Mouse (Mus musculus): ENCODE results near the gene Ip6k3. TPM values are rescaled to one million over a fixed set of nuclear protein-coding genes. Genes with fewer than 3 reads are reported as not detected.

The Ip6k3 gene
- polyA plus RNA-seq, 1 experiment from 2014 or later, result not detected

DNA sequence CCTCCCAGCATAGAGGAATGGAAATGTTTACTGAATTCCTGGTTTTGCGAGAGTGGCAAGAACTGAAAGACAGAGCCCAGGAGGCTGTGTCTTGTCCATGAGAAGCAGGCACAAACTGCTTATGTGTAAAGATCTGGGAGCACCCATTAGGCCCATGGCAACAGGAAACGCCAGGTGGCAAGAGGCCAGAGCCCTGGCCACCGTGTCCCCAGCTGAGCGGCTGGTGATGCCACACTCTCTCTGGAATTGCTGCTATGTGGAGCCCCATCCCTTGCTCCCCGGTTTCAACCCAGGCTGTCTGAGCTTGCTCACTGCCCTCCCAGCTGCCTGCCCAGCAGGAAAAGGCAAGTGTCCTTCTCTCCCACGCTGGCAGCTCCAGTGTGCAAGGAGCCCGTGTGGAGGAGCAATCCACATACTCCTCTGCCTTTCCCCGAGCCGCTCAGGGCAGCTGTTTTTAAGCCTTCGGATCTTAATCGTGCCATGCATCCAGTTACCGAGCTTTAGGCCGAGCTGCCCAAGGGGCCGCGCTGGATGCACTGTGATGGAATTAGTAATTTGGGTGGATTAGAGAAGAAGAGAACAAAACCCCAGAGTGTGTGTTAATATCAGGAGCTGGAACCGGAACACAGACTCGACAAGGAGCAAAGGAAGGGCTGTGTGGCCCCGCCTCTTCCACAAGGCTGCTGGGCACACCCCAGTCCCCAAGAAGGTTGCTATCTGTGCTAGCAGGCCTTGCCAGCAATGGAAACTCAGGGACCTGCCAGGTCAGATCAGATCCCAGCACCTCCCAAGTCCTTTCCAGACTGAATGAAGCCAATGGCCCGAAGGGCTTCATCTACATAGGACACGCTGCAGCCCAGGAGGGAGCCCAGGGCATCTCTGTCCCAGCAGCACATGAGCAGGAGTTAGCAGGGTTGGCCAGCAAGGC is 26.9 kb upstream of the Ip6k3 start:
- Histone ChIP-seq H3K27me3 (ENCODE audit: low read depth, poor library complexity, severe bottlenecking) (no peaks in the 10 kb centered on the region), H3K4me3 (no peak overlapping the region), H3K4me1 (peaks cover 52% of the 10 kb centered on the region), H3K36me3 (peaks cover 99% of the 10 kb centered on the region), H3K27ac (0 out of 2 replicates have a peak overlapping the region, but pooled peaks have one; percentile 47), H3K9me3 (replicated peaks) (no peaks in the 10 kb centered on the region)
- DNase-seq (ENCODE audit: low spot score), result no peak
- WGBS, result 81% methylated on average over 20 of the region's 20 CpGs

GRCm38 (mm10) chr17:27191804-27192203 is 24.2 kb upstream of the Ip6k3 start:
- Histone ChIP-seq H3K4me1 (peaks cover 56% of the 10 kb centered on the region), H3K9me3 (replicated peaks) (no peaks in the 10 kb centered on the region), H3K27me3 (ENCODE audit: low read depth, poor library complexity, severe bottlenecking) (no peaks in the 10 kb centered on the region), H3K36me3 (peaks cover 77% of the 10 kb centered on the region), H3K27ac (no peak overlapping the region), H3K4me3 (no peak overlapping the region)
- 90% methylated on average over 5 of the region's 5 CpGs for WGBS
- DNase-seq (ENCODE audit: low spot score), result no peak

DNA sequence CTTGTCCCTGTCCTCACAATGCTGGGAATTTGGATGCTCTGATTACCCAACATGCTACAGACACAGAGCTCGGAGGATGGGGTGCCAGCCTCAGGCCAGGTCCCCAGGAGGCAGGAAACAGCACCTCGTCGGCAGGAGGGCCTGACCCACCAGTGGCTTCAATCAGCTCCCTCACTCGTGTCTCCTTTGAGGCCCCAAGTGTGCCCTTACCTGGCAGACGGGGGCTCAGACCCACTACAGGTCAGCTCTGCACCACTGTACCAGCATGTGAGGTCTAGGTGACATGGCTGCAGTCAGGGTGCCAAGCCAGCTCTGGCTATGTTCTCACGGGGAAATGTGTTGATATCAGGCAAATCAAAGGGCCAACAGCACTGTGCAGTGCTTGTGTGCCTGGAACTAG is 23.6 kb upstream of the Ip6k3 start:
- peaks cover 50% of the 10 kb centered on the region for H3K4me1 ChIP-seq
- H3K9me3 ChIP-seq (replicated peaks), result no peaks in the 10 kb centered on the region
- H3K27me3 ChIP-seq (ENCODE audit: low read depth, poor library complexity, severe bottlenecking), result no peaks in the 10 kb centered on the region
- H3K36me3 ChIP-seq, result peaks cover 71% of the 10 kb centered on the region
- H3K4me3 ChIP-seq, result no peak overlapping the region
- WGBS, result 86% methylated on average over 6 of the region's 6 CpGs
- no peak overlapping the region for H3K27ac ChIP-seq
- DNase-seq (ENCODE audit: low spot score), result no peak

GRCm38 (mm10) chr17:27189640-27190216 is 22.1 kb upstream of the Ip6k3 start:
- peak; percentile 82 for DNase-seq (ENCODE audit: low spot score)
- H3K36me3 ChIP-seq, result peaks cover 56% of the 10 kb centered on the region
- WGBS, result 32% methylated on average over 10 of the region's 10 CpGs

GRCm38 (mm10) chr17:27188883-27189282 is 21.3 kb upstream of the Ip6k3 start:
- Histone ChIP-seq H3K36me3 (peaks cover 48% of the 10 kb centered on the region), H3K27me3 (ENCODE audit: low read depth, poor library complexity, severe bottlenecking) (no peaks in the 10 kb centered on the region), H3K9me3 (replicated peaks) (no peaks in the 10 kb centered on the region), H3K27ac (no peak overlapping the region), H3K4me1 (peaks cover 30% of the 10 kb centered on the region), H3K4me3 (no peak overlapping the region)
- no peak for DNase-seq (ENCODE audit: low spot score)
- WGBS, result 85% methylated on average over 9 of the region's 9 CpGs

More at GRCm38 (mm10) chr17:27189640-27190216, 22.1 kb upstream of the Ip6k3 start:
- H3K4me3 ChIP-seq, result no peak overlapping the region
- H3K9me3 ChIP-seq (replicated peaks), result no peaks in the 10 kb centered on the region
- H3K4me1 ChIP-seq, result peaks cover 35% of the 10 kb centered on the region
- no peaks in the 10 kb centered on the region for H3K27me3 ChIP-seq (ENCODE audit: low read depth, poor library complexity, severe bottlenecking)
- peak overlapping the region; percentile 22 for H3K27ac ChIP-seq

DNA sequence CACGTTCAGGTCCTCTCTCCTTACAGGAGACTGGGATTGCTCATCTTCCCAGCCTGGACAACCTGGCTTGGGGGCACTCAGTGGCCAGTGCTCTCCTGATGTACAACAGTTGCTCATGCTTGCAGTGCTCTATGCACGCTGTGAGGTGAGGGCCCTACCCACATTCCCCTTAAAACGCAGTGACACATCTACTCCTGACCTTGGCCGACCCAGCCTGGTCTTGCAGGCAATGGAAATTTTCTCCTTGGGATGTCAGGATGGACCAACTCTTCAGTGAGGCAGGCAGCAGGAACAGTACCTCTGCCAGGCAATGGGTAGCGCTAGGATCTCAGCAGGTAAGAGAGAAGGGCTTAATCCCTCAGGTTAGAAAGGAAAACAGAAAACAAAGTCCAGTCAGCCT is 19.5 kb upstream of the Ip6k3 start:
- Histone ChIP-seq H3K27me3 (ENCODE audit: low read depth, poor library complexity, severe bottlenecking) (peaks cover 4% of the 10 kb centered on the region; the same call in 1 of the 2 replicates), H3K9me3 (replicated peaks) (no peaks in the 10 kb centered on the region), H3K4me1 (peaks cover 30% of the 10 kb centered on the region), H3K36me3 (peaks cover 29% of the 10 kb centered on the region), H3K4me3 (no peak overlapping the region), H3K27ac (no peak overlapping the region)
- 64% methylated on average over 5 of the region's 5 CpGs for WGBS
- no peak for DNase-seq (ENCODE audit: low spot score)

DNA sequence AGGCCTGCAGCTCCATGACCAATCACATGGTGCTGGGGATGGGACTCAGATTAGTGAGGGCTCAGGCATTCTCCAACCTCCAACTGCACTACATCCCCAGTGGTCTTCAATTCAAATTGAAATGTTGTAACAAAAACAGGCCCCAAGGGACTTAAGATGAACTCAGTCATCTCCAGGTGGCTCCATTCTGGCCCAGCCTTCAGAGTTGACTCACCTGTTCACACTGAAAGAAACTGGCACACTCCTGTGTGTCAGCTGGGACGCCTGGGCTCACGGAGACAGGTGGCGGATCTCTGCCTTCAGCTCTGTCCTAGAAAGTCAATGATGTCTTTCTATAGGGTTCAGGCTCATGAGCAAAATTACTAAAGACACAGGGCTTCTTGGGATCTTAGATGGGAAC is 18.5 kb upstream of the Ip6k3 start:
- WGBS, result 87% methylated on average over 3 of the region's 3 CpGs
- peaks cover 20% of the 10 kb centered on the region for H3K36me3 ChIP-seq
- H3K4me3 ChIP-seq, result no peak overlapping the region
- H3K27me3 ChIP-seq (ENCODE audit: low read depth, poor library complexity, severe bottlenecking), result peaks cover 4% of the 10 kb centered on the region; the same call in 1 of the 2 replicates
- H3K27ac ChIP-seq, result no peak overlapping the region
- peaks cover 30% of the 10 kb centered on the region for H3K4me1 ChIP-seq
- no peak for DNase-seq (ENCODE audit: low spot score)
- H3K9me3 ChIP-seq (replicated peaks), result no peaks in the 10 kb centered on the region

DNA sequence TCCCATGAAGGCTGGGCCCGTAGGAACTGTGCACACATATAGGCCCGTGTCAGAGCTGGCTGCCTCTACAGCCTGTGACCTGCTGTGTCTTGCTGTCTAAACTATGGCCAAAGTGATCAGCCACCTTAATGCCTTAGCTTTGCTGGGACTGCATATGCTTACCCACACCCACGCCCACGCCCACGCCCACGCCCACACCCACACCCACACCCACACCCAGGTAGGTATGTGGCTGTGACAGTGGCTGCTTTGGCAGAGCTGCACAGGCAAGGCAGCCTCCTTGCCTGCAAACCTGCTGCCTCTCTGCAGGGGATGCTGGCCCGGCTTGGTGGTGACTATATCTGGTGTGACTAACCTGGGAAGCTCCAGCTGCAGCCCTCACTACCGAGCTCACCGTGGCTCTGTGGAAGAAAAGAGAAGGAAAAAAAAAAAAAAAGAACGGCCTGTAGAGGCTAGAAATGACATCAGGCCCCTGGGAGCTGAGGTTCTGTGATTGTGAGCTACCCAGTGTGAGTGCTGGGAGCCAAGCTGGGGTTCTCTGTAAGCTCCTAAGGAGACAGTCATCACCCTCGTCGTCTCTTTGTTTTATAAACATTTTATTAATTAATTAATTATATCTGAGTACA is 16.2 kb upstream of the Ip6k3 start:
- Histone ChIP-seq H3K27me3 (ENCODE audit: low read depth, poor library complexity, severe bottlenecking) (peaks cover 4% of the 10 kb centered on the region; the same call in 1 of the 2 replicates), H3K4me3 (no peak overlapping the region), H3K9me3 (replicated peaks) (no peaks in the 10 kb centered on the region), H3K4me1 (peaks cover 27% of the 10 kb centered on the region), H3K27ac (no peak overlapping the region), H3K36me3 (no peaks in the 10 kb centered on the region)
- no peak for DNase-seq (ENCODE audit: low spot score)
- 88% methylated on average over 12 of the region's 12 CpGs for WGBS

GRCm38 (mm10) chr17:27182401-27182800 is 14.8 kb upstream of the Ip6k3 start:
- 79% methylated on average over 5 of the region's 5 CpGs for WGBS
- peaks cover 19% of the 10 kb centered on the region for H3K4me1 ChIP-seq
- no peak overlapping the region for H3K4me3 ChIP-seq
- DNase-seq (ENCODE audit: low spot score), result no peak
- H3K9me3 ChIP-seq (replicated peaks), result no peaks in the 10 kb centered on the region
- 0 out of 2 replicates have a peak overlapping the region, but pooled peaks have one; percentile 17 for H3K27ac ChIP-seq
- peaks cover 4% of the 10 kb centered on the region; the same call in 1 of the 2 replicates for H3K27me3 ChIP-seq (ENCODE audit: low read depth, poor library complexity, severe bottlenecking)
- no peaks in the 10 kb centered on the region for H3K36me3 ChIP-seq

- 0 out of 2 replicates have a peak overlapping the region, but pooled peaks have one; percentile 5 for H3K27ac ChIP-seq
- H3K4me3 ChIP-seq, result no peak overlapping the region
- 28% methylated on average over 3 of the region's 3 CpGs for WGBS
Observed at GRCm38 (mm10) chr17:27181666-27182065, 14.1 kb upstream of the Ip6k3 start.

GRCm38 (mm10) chr17:27179681-27180280 is 12.2 kb upstream of the Ip6k3 start:
- Histone ChIP-seq H3K27ac (peak overlapping the region; percentile 27; the same call in 1 of the 2 replicates), H3K27me3 (ENCODE audit: low read depth, poor library complexity, severe bottlenecking) (peaks cover 4% of the 10 kb centered on the region; the same call in 1 of the 2 replicates), H3K4me3 (no peak overlapping the region), H3K36me3 (no peaks in the 10 kb centered on the region), H3K4me1 (peaks cover 31% of the 10 kb centered on the region), H3K9me3 (replicated peaks) (no peaks in the 10 kb centered on the region)
- WGBS, result 55% methylated on average over 12 of the region's 12 CpGs
- DNase-seq (ENCODE audit: low spot score), result no peak

More at GRCm38 (mm10) chr17:27181666-27182065, 14.1 kb upstream of the Ip6k3 start:
- Histone ChIP-seq H3K36me3 (no peaks in the 10 kb centered on the region), H3K9me3 (replicated peaks) (no peaks in the 10 kb centered on the region), H3K4me1 (peaks cover 14% of the 10 kb centered on the region), H3K27me3 (ENCODE audit: low read depth, poor library complexity, severe bottlenecking) (peaks cover 4% of the 10 kb centered on the region; the same call in 1 of the 2 replicates)
- no peak for DNase-seq (ENCODE audit: low spot score)

DNA sequence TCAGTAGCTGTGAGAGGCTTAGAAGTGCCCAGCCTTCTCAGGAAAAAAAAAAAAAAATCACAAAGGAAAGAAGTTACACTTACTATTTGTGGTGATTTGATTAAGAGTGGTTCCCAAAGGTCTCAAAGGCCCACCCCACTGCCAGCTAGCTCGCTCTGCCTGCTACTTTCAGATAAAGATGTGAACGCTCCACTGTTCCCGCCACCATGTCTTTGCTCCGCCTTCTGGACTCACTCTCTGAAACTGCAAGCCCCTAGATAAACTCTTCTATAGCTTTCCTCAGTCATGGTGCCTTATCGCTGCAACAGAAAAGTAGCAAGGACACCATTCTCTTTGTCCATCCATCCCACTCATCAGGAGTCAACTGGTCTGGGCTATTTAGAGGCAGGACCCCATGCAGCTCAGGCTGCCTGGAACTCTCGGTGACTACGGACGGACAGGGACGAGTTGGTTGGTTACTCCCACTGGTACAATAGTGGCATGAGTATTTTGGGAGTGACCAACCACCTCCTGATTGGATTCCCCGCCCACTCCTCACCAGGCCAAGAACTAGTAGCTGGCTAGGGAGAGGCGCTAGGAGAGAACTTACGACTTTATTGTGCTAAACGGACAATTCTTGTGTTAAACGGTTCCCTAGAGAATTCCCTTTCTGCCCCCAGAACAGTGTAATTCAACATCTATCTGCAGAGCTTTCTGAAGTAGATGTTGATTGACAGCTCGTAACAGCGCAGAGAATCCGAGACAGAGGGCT is 11.0 kb upstream of the Ip6k3 start:
- Histone ChIP-seq H3K9me3 (replicated peaks) (no peaks in the 10 kb centered on the region), H3K27me3 (ENCODE audit: low read depth, poor library complexity, severe bottlenecking) (peaks cover 4% of the 10 kb centered on the region; the same call in 1 of the 2 replicates), H3K27ac (peak overlapping the region; percentile 46; the same call in 1 of the 2 replicates), H3K4me1 (peaks cover 32% of the 10 kb centered on the region), H3K36me3 (no peaks in the 10 kb centered on the region), H3K4me3 (no peak overlapping the region)
- 93% methylated on average over 17 of the region's 17 CpGs for WGBS
- DNase-seq (ENCODE audit: low spot score), result no peak
